Mouse (Mus musculus) heart, embryonic 11.5 days (tissue): Measurements from ENCODE around the gene App. TPM values are rescaled to one million over a fixed set of nuclear protein-coding genes. Genes with fewer than 3 reads are reported as not detected.

ENCODE experiments used
- ATAC-seq: fragments of 200-750 bp; cut with Nextera tagmentation; replicated peaks from 2 replicates; pipeline ENCODE4 v1.8.0; 2017; ENCODE audit warnings: moderate library complexity; ENCODE audit not compliant: insufficient number of reproducible peaks, low FRiP score, low TSS enrichment
- H3K27ac ChIP-seq: fragments of 300-500 bp; sonication (generic); 2 replicates; pipeline ENCODE4 v1.5.1; 2014; ENCODE audit warnings: mild to moderate bottlenecking, low read depth, low read length
- H3K27me3 ChIP-seq: fragments of 300-500 bp; sonication (generic); 2 replicates; pipeline ENCODE4 v1.6.1; 2014; ENCODE audit warnings: mild to moderate bottlenecking, low read length, mixed read lengths; ENCODE audit not compliant: control insufficient read depth, insufficient read depth
- H3K36me3 ChIP-seq: fragments of 300-500 bp; sonication (generic); 2 replicates; pipeline ENCODE4 v1.6.1; 2014; ENCODE audit warnings: mild to moderate bottlenecking, low read length, moderate library complexity, mixed read lengths; ENCODE audit not compliant: control insufficient read depth, insufficient read depth
- H3K4me1 ChIP-seq: fragments of 300-500 bp; sonication (generic); 2 replicates; pipeline ENCODE4 v1.6.1; 2014; ENCODE audit warnings: low read length; ENCODE audit not compliant: control insufficient read depth, insufficient read depth
- H3K4me2 ChIP-seq: fragments of 300-500 bp; sonication (generic); 2 replicates; pipeline ENCODE4 v1.6.1; 2014; ENCODE audit warnings: mild to moderate bottlenecking, moderate library complexity
- H3K4me3 ChIP-seq: fragments of 300-500 bp; sonication (generic); 2 replicates; pipeline ENCODE4 v1.5.1; 2014; ENCODE audit warnings: low read depth, low read length
- H3K9ac ChIP-seq: fragments of 300-500 bp; sonication (generic); 2 replicates; pipeline ENCODE4 v1.6.1; 2014; ENCODE audit warnings: mild to moderate bottlenecking, low read depth, low read length, moderate library complexity
- H3K9me3 ChIP-seq: fragments of 300-500 bp; sonication (generic); replicated peaks from 2 replicates; pipeline ENCODE4 v1.6.1; 2016; ENCODE audit warnings: low read length; ENCODE audit not compliant: control insufficient read depth
- WGBS: fragments of 180-500 bp; shearing (Covaris S2); extraction: QIAGEN DNeasy Blood & Tissue Kit; methylation state at CpG from one replicate; pipeline ENCODE4 v1.1.7; 2014; ENCODE audit not compliant: insufficient replicate concordance; 5-methylcytosine and 5-hydroxymethylcytosine counted together
- polyA plus RNA-seq: library from polyadenylated mRNA; unstranded; fragments of >200 nt; fragmentation: Nextera tagmentation; extraction: Ambion mirVana; gene quantifications from 2 replicates; pipeline ENCODE4 v1.2.1, GENCODE M21; 2014

The App gene
- polyA plus RNA-seq, 1 experiment from 2014 or later: 143 TPM

DNA sequence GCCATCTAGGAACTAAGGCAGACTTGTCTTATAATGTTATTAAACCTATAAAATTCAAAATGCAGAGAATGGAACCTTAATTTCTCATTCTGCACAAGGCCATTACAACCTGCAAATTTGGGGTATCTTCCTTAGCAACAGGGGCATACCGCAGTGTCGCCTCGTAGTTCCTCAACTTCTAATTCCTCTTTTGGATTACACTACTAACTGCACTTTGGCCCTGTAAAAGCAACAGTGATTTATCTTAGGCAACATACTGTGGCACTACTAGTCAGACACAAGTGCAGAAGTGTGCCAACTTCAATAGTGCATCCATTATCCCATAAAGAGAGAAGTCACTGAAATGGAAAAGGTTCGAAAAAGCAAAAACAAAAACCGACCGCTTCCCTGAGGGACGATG is 74.5 kb downstream of the App start:
- ATAC-seq: no peak
- Histone ChIP-seq H3K27ac (no peak overlapping the region), H3K27me3 (no peaks in the 10 kb centered on the region), H3K4me1 (peaks cover 9% of the 10 kb centered on the region), H3K4me2 (no peak overlapping the region), H3K4me3 (no peak overlapping the region), H3K9me3 (no peaks in the 10 kb centered on the region), H3K9ac (no peak overlapping the region), H3K36me3 (no peaks in the 10 kb centered on the region; the same call in 1 of the 2 replicates)
- 84% methylated on average over 7 of the region's 7 CpGs for WGBS

DNA sequence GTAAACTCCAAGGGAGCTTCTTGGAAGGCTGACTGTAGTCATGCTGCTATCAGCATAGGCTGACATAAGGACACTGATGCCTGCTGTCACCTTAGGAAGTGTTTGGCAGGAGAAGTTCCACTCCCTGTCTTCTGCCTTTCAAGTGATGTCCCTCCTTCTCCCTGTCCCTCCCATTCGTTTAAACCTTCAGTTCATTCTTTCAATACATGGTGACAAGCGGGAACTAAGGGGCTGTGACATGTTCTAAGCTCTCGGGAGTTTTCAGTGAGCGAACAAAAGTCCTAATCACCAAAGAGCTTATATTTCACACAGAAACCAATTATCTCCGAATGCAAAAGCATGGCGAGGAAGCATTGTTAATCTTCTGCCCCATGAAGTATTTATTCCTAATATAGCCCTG is 77.2 kb downstream of the App start:
- 69% methylated on average over 6 of the region's 6 CpGs for whole genome bisulfite sequencing
- no peak for ATAC-seq
- Histone ChIP-seq H3K4me2 (no peak overlapping the region), H3K9ac (no peak overlapping the region), H3K27me3 (no peaks in the 10 kb centered on the region), H3K4me1 (peaks cover 15% of the 10 kb centered on the region), H3K4me3 (no peak overlapping the region), H3K27ac (no peak overlapping the region), H3K9me3 (no peaks in the 10 kb centered on the region), H3K36me3 (no peaks in the 10 kb centered on the region; the same call in 1 of the 2 replicates)

DNA sequence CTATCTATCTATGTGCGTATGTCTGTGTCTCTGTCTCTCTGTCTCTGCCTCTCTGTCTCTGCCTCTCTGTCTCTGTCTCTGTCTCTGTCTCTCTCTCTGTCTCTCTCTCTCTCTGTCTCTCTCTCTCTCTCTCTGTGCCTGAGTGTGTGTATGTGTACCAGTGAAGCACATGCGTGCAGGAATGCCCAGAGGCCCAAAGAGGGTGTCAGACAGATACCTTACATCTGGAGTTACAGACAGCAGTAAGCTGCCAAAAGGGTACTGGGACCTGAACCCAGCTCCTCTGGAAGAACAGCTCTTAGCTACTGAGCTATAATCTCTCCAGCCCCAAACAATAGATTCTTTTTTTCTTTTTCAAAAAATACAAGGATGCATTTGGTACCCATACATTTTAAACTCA is 77.6 kb downstream of the App start:
- 79% methylated on average over 2 of the region's 2 CpGs for WGBS
- H3K4me2 ChIP-seq: no peak overlapping the region
- peaks cover 20% of the 10 kb centered on the region for H3K4me1 ChIP-seq
- no peaks in the 10 kb centered on the region for H3K27me3 ChIP-seq
- no peak overlapping the region for H3K9ac ChIP-seq
- no peak overlapping the region for H3K4me3 ChIP-seq
- H3K36me3 ChIP-seq: no peaks in the 10 kb centered on the region; the same call in 1 of the 2 replicates
- no peak for ATAC-seq
- H3K27ac ChIP-seq: no peak overlapping the region
- no peaks in the 10 kb centered on the region for H3K9me3 ChIP-seq

DNA sequence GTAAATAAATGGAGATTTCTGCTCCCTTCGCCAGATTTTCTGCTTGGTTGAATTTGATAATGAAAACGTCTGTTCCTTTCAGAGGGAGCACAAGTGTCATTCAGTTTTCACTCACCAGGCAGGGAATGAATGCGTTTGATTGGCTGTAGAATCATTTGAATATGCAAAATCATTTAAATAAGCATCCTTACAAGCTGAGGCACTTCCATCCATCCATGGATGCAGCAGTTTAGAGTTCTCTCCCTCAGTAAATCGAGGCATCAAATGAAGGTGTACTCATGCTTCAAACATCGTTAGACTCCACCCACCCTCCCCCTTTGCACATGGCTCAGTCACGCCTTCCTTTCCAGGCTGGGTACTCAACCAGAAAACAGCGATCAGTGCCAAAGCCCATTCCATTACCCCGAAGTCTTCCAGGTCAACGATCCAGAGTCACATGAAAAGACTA is 80.9 kb downstream of the App start:
- no peak overlapping the region for H3K4me2 ChIP-seq
- no peaks in the 10 kb centered on the region for H3K27me3 ChIP-seq
- no peak overlapping the region for H3K27ac ChIP-seq
- H3K9ac ChIP-seq: no peak overlapping the region
- no peak overlapping the region for H3K4me3 ChIP-seq
- H3K9me3 ChIP-seq: no peaks in the 10 kb centered on the region
- no peaks in the 10 kb centered on the region; the same call in 1 of the 2 replicates for H3K36me3 ChIP-seq
- peaks cover 24% of the 10 kb centered on the region for H3K4me1 ChIP-seq
- WGBS: 67% methylated on average over 9 of the region's 9 CpGs
- ATAC-seq: no peak

DNA sequence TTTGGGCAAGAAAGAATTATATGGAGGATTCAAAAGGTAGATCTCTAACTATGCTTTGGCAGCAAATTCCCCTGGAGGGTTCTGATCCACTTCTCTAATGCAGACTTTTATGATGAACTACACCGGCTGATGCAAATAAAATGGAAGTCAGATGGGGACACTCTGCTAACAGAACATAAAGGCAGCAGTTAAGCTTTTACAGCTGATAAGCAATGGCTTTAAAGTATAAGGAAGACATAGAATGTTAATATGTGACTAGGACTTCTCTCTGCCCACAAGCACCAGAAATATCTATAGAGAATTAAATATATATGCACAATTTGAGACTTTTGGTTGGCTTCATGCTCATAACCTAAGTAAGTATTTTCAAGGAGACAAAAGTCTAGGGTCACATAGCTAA is 81.4 kb downstream of the App start:
- Histone ChIP-seq H3K4me3 (no peak overlapping the region), H3K9me3 (no peaks in the 10 kb centered on the region), H3K27ac (no peak overlapping the region), H3K36me3 (no peaks in the 10 kb centered on the region; the same call in 1 of the 2 replicates), H3K4me2 (no peak overlapping the region), H3K4me1 (peaks cover 29% of the 10 kb centered on the region), H3K27me3 (no peaks in the 10 kb centered on the region), H3K9ac (no peak overlapping the region)
- 94% methylated on average over 1 of the region's 1 CpGs for WGBS
- ATAC-seq: no peak

DNA sequence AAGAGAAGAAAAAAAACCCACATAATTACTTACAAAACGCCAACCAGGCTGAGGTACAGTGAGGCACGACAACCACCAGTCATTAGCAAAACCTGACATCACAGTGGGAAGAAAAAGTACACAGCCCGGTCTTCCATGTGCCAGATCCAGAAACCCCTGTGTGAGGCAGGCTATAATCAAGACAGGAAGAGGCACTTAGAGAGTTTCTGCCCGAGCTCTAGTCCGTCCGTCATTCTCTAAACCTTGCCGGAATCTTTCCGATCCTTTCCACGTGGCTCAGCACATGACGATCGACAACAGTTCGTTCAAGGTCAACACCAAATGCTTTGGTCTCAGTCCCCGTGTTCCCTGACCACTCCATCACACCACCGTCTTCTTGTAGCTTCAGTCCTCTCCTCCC is 82.6 kb downstream of the App start:
- peak; percentile 44 for ATAC-seq
- Histone ChIP-seq H3K27ac (no peak overlapping the region), H3K4me1 (peaks cover 34% of the 10 kb centered on the region), H3K9me3 (no peaks in the 10 kb centered on the region), H3K4me2 (peak overlapping the region; percentile 43), H3K27me3 (no peaks in the 10 kb centered on the region), H3K36me3 (no peaks in the 10 kb centered on the region), H3K9ac (no peak overlapping the region), H3K4me3 (no peak overlapping the region)
- WGBS: 40% methylated on average over 14 of the region's 14 CpGs

DNA sequence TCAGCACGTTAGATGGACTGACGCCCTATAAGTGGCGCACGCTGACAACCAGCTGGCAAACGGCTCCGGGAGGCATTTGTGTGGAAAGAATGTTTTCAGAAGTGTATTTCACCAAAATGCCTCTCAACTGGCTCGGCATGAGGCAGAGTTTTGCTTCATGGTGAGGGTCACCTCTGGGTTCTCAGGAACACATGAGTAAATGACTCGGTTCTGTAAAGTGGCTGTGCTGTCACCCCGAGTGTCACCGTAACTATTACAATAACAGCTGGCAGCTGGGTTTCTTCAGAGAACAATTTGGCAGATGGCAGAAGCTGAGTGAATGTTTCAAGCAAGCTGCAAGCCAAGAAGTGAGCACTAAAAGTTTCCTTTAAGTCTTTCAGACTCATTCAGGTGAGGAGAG is 85.4 kb downstream of the App start:
- peaks cover 31% of the 10 kb centered on the region for H3K4me1 ChIP-seq
- no peaks in the 10 kb centered on the region for H3K9me3 ChIP-seq
- H3K27ac ChIP-seq: no peak overlapping the region
- H3K36me3 ChIP-seq: no peaks in the 10 kb centered on the region
- no peak overlapping the region for H3K4me2 ChIP-seq
- no peak overlapping the region for H3K4me3 ChIP-seq
- ATAC-seq: no peak
- WGBS: 72% methylated on average over 10 of the region's 10 CpGs
- H3K9ac ChIP-seq: no peak overlapping the region
- no peaks in the 10 kb centered on the region for H3K27me3 ChIP-seq

DNA sequence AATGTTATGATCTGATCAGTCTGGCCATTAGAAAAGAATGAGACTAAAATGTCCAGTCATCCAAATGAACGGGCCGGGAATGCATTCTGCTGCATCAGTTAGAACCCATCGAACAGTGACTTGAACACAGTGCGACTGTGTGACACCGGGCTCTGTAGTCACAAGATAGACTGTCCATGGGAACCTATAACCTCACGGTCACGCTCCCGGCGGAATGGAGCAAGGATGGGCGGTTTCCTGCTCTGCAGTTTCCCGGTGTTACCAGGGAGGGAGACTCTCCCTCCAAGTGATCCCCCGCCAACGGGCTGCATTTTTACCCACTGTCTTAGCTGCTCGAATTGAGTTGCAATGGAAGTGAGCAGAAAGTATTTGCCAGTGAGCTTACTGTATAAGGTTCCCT is 87.3 kb downstream of the App start:
- Histone ChIP-seq H3K27ac (no peak overlapping the region), H3K36me3 (0 out of 2 replicates have a peak, but pooled peaks cover 3% of the 10 kb centered on the region), H3K4me2 (no peak overlapping the region), H3K27me3 (no peaks in the 10 kb centered on the region), H3K4me1 (peaks cover 23% of the 10 kb centered on the region), H3K9me3 (no peaks in the 10 kb centered on the region), H3K9ac (no peak overlapping the region), H3K4me3 (no peak overlapping the region)
- ATAC-seq: no peak
- WGBS: 82% methylated on average over 14 of the region's 14 CpGs

DNA sequence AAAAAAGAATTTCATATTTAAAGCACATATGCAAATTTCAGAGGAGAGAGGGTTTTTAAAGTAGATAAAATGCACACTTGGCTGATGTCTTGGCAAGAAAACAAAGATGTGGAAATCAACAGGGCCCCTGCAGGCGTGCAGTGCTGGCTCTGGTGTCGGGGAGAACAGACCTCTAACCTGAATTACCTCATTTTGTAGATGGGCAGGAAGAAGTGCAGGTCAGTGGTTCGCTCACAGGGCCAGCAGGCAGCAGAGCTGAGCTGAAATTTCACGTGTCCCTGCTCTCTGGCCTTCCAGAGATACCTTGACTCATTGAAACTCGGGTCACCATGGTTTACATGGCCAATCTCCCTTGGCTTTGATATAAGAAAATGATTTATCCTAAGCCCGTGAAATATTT is 87.7 kb downstream of the App start:
- no peaks in the 10 kb centered on the region for H3K9me3 ChIP-seq
- no peak overlapping the region for H3K9ac ChIP-seq
- H3K4me2 ChIP-seq: no peak overlapping the region
- H3K36me3 ChIP-seq: 0 out of 2 replicates have a peak, but pooled peaks cover 3% of the 10 kb centered on the region
- H3K4me1 ChIP-seq: peaks cover 19% of the 10 kb centered on the region
- 76% methylated on average over 6 of the region's 6 CpGs for WGBS
- no peaks in the 10 kb centered on the region for H3K27me3 ChIP-seq
- no peak for ATAC-seq
- H3K4me3 ChIP-seq: no peak overlapping the region
- no peak overlapping the region for H3K27ac ChIP-seq
